Mouse (Mus musculus): ENCODE data around the gene Trafd1.
A peak's percentile ranks its signal among the peaks of the same experiment; 100 is the strongest.
"Not testable (repeated sequence)": the region's sequence is repeated elsewhere in the genome, so short reads cannot be mapped to it uniquely, and the experiment has no call there.

Trafd1 gene

DNA sequence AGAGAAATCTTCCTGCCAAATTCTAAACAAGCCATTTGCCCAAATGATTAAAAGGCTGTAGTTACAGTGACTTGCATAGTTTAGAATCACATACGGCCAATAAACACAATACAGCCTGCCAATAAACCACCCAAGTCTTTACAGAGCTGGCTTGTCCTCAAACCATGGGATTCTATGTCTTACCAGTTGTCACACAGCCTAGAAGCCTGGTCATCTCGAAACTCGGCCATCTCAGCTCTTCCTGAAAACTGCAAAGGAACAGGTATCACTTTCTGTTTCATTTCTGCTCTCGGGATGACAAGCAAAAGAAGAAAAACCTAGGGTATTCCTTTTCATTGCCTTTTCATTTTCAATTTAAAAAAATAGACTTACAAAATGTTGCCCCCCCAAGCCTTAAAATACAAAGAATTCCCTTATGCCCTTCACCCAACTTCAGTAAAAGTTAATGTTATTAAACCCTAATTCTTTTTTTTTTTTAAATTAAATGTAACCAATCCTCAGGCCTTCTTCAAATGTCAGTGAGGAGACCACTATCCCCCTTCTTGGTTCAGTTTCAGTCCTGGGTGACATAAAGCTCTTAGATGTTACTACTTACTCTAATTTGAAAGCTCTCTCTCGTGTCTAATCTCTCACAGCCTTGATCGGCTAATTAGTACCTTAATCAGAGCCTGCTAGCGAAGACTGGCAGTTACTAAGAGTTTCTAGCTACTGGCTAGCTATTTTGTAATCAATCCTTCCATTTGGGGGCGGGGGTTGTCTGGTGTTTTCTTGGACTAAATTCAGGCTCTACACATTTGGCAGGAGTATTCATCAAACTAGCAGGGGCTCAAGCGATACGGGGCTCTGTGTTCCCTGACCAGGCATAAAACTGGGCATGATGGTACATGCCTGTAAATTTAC is 1.3 kb downstream of the Trafd1 start:
- peak; percentile 38 for DNase-seq

DNA sequence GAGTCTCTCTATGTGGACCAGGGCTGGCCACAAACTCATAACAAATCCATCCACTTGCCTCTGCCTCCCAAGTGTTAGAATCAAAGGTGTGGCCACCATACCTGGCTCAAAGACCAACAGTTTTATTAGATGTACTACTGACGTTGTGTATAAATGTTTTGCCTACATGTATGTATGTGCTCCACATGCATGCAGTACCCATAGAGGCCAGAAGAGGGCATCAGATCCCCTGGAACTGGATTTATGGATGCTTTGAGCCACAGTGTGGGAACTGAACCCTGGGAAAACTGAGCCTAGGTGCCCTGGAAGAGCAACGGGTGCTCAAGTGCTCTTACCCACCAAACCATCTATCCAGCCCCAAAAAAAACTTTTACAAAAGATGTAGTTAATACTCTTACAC is 4.7 kb downstream of the Trafd1 start:
- no peak for DNase-seq

DNA sequence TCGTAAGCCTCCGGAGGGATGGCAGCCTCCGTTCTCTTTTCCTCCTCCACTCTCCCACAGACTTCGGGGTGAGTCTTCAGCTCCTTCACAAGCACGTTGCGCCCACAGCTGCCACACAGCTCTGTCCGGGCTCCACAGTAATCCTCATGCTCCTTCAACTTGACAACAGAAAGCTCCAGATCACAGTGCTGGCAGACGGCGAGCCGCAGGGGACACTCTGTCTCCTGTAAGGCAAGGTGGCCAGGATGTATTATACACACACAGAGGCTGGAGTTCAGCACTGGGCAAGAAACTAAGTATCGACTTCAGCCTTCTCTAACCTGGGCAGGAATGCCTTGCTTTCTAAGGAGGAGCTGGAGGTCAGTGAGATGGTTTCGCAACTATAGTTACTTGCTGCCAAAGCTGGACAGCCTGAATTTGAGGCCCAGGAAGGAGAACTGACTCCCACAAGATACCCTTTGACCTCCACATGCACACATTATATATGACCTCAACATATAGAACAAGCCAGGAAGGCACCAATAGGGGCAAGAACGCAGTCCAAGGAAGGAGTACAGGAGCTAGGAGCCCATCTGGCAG is 6.7 kb downstream of the Trafd1 start:
- DNase-seq: no peak

DNA sequence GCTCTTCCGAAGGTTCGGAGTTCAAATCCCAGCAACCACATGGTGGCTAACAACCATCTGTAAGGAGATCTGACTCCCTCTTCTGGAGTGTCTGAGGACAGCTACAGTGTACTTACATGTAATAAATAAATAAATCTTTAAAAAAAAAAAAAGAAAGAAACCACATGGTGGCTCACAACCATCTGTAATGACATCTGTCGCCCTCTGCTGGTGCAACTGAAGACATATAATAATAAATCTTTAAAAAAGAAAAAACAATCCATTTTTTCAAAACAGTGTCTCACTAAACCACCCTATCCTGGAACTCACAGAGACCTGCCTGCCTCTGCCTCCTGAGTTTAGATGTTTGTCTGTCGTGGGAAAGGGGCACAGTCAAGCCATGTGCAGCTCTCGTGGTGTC is 8.5 kb downstream of the Trafd1 start:
- not testable (repeated sequence) for DNase-seq

DNA sequence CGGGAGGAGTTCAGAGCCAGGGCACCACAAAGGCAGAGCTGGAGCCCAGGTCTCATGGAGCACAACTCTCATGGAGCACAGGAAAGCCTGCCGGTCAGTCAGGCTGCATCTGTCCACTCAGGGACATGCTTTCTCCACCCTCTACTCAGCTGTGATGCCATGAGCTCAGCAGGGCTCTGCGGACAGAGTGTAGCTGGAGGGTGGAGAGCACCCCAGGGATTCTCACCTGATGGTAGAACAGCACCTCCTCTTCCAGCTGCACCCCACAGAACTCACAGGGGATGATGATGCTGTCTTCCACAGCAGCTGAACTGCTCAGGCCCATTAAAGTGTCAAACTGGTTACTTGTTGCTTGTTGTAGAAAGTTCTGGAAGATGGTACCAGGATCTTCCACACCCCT is 10.6 kb downstream of the Trafd1 start:
- no peak for DNase-seq

DNA sequence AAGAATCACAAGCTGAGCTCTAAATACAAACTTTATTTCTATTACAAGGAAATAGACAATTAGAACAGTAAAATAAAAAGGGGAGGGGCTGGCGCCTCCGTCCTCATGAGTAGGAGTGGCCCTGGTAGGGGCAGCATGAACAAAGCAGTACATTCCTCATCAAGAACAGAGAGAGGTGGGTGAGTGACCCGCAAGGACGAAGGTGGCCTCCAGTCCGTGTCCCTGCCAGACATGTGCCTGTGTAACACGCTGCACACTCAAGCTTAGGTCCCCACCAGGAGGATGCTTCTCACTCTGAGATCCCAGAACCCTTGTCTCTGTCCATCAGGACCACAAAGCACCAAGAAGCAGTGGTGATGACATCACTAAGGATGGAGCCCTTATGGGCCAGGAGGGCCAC is 13.7 kb downstream of the Trafd1 start:
- no peak for DNase-seq

DNA sequence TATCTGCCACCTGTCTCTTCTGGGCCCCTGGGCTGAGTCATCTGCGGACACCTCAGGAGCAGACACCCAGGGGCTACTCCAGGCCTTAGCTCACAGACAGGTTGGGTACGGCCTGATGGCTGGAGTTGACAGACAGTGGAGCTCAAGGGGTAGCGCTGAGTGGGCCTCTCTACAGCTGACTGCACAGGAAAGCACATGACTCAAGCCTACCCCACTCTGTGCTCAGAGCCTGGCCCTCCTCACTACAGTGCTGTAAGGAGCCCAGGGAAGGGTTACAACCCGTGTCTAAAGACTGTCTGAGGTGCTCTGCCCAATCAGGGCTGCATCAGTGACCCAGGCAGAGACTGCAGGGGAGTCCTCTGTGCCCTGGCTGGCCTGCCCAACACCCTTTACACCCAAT is 18.2 kb downstream of the Trafd1 start:
- no peak for DNase-seq

DNA sequence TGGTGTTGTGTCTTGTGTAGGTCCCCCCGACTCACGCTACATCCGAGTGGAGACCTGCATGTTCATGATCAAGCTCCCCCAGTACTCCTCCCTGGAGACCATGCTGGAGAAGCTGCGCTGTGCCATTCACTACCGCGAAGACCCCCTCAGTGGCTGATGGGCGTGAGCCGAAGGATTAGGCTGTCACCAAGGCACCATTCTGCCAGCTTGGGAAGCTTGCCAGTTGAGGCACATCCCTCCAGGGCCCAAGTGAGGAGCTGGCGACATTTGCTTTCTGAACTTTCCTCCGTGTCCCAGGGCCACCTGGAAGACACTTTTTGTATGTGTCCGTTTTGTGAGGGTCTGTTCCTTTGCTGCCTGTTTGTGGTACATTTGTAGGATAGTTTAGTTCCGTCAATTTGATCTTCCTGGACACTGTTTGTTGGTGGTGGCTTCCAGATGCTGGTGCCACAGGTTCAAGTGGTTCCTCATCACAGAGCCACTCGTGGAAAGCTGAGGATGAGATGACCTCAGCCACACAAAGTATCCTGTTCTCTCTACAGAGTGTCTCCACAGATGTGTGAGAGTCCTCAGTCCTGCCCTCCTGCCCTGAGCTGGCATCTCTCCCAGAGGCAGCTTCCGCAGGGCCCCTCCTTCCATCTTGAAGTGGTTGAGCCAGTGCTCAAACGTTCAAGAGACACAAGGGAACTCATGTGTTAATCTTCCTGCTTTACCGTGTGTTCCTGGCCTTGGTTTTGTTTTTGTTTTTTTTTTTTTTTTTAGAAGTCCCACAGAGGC is 18.8 kb downstream of the Trafd1 start:
- no peak for DNase-seq

DNA sequence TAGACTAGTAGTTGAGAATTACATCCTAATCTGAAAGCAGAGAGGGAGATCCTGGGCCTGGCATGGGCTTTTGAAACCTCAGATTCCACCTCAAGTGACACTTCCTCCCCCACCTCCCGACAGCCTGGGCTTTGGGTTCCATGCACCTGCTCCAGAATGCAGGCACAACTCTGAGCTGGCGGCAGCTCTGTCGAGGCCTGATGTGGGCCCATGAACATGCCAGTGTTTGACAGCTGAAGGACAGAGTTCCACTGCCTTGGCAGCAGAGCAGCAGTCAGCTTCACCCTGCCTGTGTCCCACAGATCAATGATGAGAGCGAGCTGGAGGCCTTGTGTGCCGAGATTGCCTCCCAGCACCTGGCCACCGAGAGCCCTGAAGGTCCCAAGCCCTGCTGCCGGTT is 22.0 kb downstream of the Trafd1 start:
- no peak for DNase-seq

DNA sequence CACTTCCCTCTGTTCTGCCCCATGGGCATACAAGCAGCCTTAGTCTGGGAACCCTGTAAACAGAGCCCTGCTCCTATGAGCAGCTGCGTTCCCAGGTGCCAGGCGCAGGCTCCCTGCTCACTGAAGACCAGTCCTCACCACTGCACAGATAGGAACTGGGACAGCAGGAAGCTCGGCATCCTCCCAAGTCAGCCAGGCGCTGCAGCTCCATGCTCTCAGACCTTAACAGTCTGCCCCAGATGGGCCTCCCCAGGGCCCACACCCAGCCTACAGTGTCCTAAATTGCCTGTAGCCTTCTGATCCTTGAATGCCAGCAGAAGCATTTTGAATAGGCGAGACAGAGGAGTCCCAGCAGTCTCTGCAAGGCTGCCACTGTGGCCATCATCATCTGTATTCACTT is 23.7 kb downstream of the Trafd1 start:
- no peak for DNase-seq

DNA sequence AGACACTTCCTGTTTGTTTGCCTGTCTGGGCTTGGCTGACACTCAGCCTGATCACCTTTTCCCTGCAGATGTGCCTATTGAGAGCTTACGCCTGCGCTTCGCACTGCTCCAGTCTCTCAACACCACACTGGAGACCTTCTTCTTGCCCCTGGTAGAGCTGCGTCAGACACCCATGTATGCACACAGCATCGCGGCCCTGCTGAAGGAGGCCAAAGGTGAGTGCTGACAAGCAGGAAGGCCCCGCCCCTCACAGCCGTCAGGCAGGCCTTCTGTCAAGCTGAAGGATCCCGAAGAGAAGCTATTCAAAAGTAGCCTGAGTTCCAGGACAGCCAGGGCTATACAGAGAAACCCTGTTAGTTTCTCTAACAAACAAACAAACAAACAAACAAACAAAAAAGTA is 26.2 kb downstream of the Trafd1 start:
- no peak for DNase-seq

DNA sequence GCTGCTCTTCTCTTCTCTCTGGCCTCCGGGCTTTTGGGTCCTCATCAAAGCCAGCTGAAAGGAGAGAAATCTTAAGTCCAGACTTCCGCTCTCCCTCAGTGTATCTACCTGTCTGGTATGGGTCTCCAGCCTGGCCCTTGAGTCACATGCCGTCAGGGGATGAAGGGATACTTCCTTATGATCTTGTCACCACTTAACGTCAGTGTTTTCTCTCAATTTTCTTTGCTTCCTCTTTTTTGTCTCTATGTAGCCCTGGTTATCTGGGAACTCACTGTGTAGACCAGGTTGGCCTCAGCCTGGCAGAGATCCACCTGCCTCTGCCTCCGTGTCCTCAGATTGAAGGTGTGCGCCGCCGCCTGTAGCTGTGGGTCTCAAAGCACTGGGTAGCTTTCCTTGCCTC is 41.4 kb downstream of the Trafd1 start:
- DNase-seq: no peak

DNA sequence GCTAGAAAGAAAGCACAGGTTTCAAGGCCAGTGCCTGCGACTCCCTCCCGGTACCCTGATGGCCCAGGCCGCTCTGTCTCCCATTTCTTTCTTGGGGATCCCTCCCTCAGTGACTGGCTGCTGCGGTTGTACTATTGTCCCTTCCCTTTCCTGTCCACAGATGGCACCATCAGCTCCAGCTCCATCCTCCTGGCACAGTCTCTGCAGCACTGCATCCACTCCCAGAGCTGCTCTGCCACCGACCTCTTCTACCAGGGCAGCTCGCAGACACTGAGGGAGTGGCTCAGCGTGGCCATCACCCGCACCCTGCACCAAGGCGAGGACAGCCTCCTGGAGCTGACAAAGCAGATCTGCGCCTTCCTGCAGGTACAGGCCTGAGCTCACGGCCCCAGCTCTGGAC is 42.9 kb downstream of the Trafd1 start:
- DNase-seq: no peak

DNA sequence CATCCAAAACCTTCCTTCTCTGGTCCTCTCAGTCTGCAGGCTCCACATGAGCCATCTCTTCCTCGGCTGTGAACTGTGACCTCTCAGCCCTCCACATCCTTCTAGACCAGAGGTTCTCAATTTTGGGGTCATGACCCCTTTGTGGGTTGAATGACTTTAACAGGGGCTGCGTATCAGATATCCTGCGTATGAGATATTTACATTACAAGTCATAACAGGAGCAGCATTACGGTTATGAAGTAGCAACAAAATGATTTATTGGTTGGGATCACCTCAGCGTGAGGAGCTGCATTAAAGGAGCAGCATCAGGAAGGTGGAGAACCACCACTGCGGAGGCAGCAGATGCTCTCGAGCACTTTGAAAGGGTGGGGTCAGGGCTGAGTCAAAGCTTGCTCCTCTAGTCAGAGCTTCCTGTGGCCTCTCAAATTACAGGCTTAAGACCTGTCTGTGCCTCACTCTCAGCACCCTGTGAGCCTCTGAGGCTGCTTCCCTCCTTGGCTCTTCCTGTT is 44.4 kb downstream of the Trafd1 start:
- no peak for DNase-seq

DNA sequence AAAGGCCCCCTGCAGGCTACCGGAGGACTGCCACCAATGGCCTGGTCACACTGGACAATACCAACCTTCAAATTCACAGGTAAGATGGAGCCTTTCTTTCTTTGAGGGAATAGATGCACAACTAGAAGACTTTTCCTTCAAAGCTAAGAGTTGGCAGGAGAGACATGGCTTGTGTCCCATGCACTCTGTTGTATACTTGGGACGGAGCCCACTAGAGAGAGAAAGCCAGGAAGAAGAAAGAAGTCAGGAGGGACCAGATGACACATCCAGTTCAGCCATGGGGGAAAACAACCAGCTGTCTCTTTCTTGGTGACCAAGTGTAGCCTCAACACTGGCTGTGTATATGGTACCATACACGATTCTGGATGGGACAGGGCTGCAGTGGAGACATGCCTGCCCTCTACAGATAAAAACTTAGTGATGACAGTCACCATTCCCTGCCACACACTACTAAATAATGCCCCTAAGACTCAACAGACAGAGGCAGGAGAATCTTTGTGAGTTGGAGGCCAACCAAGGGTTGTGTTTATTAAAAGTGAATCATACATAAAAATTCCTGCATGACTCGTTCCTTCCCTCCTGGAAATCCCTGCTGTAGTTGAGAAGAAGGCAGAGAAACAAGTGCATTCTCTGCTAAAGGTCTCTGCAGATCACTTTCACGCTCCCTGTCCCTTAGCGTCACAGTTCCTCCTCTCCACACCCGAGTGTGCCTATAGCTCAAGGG is 45.8 kb downstream of the Trafd1 start:
- DNase-seq: no peak

DNA sequence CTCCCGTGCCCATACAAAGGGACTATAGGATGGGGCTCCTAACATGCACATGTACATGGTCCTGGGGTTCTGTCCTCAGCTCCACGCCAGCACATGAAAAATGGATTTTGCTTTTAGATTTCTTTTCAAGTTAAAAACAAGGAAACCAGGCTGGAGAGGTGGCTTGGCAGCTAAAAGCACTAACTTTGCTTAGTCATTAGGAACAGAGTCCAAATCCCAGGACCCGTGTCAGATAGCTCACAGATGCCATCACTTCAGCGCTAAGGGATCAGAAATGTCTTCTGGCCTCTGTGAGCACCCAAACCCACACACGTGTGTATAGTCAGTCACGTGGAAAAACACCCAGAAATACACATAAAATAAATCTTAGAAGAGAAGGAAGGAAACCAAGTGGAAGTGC is 48.7 kb downstream of the Trafd1 start:
- DNase-seq: peak; percentile 61

DNA sequence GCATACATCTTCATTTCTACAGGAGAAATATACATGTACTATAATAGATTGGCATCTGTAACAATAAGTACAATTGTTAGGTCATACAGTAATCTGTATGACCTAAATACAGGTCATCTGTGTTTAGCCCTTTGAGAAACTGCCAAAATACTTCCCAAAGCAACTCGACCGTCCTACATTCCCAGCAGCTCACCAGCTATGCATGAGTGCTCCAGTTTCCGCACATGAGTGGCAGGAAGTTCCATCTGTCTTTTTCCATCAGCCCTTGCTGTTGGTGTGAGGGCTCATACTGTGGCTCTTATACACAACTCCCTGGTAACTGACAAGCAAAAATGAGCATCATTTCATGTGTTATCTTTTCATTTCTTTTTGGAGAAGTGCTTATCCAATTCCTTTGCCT is 49.4 kb downstream of the Trafd1 start:
- peak; percentile 51 for DNase-seq

DNA sequence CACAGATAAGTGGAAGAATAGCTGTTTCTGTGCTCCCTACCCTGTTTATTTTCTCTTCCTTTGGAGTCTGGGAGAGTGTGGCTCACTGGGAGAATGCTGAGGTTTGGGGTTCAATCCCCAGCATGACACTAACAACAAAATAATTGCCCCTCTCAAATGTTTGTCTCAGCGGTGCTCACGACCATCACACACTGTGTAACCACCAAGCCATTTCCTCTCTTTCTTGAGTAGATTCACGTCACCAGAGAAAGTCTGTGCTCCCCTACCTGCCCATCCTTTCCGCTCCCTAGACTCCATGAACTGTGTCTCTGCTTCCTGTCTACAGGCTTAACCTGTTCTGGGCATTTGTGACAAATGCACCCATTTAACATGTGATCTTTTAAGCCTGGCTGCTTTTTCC is 50.0 kb downstream of the Trafd1 start:
- no peak for DNase-seq

DNA sequence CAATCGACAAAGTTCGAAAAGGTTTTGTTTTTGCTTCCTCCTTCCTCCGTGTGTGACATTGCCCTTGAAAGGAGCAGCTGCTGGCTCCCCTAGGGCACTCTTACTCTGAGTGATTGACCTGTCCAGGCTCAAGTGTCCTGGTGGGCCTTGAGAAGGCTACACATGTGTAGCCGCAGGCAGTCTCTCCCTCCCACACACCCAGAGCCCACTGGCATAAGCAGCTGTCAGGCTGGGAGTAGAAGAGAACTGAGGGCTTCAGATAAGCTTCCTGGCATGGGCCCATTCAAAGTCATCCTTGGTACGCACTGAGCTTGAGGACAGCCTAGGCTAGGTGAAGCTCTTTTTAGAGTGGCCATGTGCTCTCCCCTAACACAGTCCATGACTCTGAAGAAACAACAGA is 51.0 kb downstream of the Trafd1 start:
- DNase-seq: no peak

DNA sequence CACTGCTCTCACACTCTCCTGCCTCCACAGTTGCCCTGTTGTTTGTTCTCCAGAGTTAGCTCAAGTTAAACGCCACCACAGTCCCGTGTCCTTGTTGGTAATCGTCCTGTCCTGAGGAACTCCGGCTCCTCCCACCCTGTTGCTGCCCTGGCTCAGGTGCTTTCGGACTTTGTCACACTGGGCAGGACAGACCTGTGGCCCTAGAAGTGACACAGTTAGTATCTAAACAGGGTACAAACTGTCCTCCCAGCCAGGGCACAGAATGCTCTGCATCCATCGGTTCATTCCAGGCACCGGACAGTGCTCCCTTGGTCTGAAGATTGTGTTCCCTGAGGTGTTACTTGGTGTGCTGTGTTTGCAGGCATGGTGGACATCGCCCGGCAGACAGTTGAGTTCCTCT is 51.5 kb downstream of the Trafd1 start:
- peak; percentile 59 for DNase-seq

DNA sequence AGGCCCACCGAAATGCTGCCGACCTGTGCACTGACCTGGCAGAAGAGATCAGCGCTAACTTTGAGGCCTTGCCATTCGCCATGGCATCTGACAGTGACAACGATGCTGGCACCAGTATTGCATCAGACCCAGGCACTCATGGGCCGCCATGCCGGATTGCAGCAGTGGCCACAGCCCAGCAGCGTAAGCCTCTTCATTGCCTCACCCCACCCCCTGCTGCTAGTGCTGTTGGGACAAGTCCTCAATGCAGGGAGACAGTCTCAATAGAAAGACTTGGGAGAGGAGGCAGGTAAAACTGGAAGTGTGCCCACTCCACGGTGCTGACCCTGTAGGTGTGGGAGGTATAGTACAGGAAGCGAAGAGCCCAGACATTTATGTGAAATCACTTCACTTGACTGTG is 53.7 kb downstream of the Trafd1 start:
- DNase-seq: no peak

DNA sequence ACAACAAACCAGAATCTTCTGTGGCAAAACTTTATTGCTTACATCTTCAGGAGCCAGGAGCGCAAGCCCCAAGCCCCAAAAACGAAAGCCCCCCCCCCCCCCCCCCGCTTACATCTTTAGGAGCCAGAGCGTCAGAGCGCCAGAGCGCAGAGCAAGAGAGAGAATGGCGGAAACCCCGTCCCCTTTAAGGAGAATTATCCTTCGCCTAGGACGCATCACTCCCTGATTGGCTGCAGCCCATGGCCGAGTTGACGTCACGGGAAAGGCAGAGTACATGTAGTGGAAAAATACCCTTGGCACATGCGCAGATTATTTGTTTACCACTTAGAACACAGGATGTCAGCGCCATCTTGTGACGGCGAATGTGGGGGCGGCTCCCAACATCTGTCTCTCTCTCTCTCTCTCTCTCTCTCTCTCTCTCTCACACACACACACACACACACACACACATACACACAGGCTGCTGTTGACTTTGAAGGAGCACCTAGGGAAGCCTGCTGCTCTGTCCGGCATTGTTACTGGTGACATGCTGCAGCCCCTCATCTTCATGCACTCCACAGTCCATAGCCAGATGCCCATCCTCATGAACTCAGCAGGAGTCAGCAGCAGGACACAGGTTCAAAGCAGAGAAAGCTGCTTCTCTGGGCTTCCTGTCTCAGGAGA is 55.1 kb downstream of the Trafd1 start:
- not testable (repeated sequence) for DNase-seq

Data from kidney, adult 9 months (tissue).